Comparison of ENCODE assay signal across 10 mouse cellular contexts in the genomic region with DNA sequence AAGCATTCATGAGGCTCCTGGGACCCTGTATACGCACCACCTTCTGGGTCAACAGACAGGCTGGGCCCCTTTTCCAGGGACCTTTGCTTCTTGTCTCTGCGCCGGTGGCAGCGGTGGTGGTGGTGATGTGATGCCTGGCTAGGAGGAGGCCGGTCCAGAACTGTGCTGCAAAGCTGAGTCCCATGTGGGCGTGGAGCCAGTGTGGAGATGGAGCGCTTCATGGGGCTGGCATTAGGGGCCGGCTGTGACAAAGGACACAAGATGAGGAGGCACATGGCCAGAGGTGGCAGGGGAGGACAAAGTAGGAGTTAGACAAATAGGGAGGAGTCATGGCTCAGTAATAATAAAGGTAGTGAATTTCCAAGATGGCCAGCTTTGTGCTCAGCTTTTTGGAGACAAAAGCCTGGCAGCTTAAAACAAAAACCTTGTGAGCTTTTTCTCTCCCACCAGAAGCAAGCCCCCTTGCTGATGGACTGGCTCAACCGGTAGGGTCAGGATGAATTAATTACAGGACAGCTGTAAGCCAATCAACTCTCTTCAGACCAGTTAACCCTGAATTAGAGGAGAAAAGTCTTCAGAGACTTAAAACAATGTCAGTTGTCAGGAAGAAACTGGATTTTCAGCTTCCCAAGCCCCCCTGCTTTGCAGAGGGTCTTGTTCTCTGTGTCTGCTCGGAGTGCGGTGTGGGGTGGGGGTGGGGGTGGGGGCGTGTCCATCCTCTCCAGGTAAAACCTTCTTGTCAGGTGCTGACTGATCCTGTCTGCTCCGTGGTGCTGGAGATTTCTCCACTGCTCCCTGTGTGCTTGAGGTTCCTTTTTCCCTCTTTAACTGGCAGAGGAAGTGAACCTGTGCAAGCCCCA.
DNase-seq lines count a peak whose midpoint lies in the region; ATAC-seq lines count a peak whose summit lies in the region.
"Had no signal": no experiment of that assay in that cellular context is flagged by ENCODE, and none has a peak within 500 bp of the region (broad histone marks: within the 10 kb centered on the region; RNA-seq: fewer than 3 reads in every experiment).

No protein-coding gene starts in this region.

- intact Hi-C loops in left cerebral cortex, postnatal 10 days (cut with DNase I) = no loop called here

- 0 out of 2 replicates have a peak, but pooled peaks have one; percentile 37 for ATAC-seq in neural tube, embryonic 13.5 days (ENCODE audit: low read depth)
- no peak for ATAC-seq in neural tube, embryonic 15.5 days (ENCODE audit: low FRiP score)

- no peak overlapping the region for H3K9ac ChIP-seq in neural tube, embryonic 13.5 days
- no peak overlapping the region for H3K9ac ChIP-seq in neural tube, embryonic 15.5 days (replicated peaks)

- no peaks in the 10 kb centered on the region for H3K4me1 ChIP-seq in neural tube, embryonic 13.5 days (replicated peaks)
- H3K4me1 ChIP-seq in neural tube, embryonic 15.5 days = no peaks in the 10 kb centered on the region
- 0 out of 2 replicates have a peak, but pooled peaks cover 9% of the 10 kb centered on the region for H3K4me1 ChIP-seq in limb, embryonic 10.5 days

- H3K27ac ChIP-seq in neural tube, embryonic 13.5 days (replicated peaks) = no peak overlapping the region
- no peak overlapping the region for H3K27ac ChIP-seq in neural tube, embryonic 15.5 days (replicated peaks)
- H3K27ac ChIP-seq in limb, embryonic 10.5 days = 0 out of 2 replicates have a peak overlapping the region, but pooled peaks have one; percentile 33

- WGBS in neural tube, embryonic 13.5 days = 39% methylated on average over 13 of the region's 13 CpGs
- 33% methylated on average over 13 of the region's 13 CpGs for WGBS in neural tube, embryonic 15.5 days
- WGBS in limb, embryonic 10.5 days = 28% methylated on average over 13 of the region's 13 CpGs

- no peaks in the 10 kb centered on the region for H3K27me3 ChIP-seq in neural tube, embryonic 13.5 days
- no peaks in the 10 kb centered on the region for H3K27me3 ChIP-seq in neural tube, embryonic 15.5 days (replicated peaks)
- H3K27me3 ChIP-seq in limb, embryonic 10.5 days (ENCODE audit: low read depth, poor library complexity, severe bottlenecking) = peaks cover 26% of the 10 kb centered on the region

- H3K4me2 ChIP-seq in neural tube, embryonic 13.5 days = no peak overlapping the region
- no peak overlapping the region for H3K4me2 ChIP-seq in neural tube, embryonic 15.5 days

- H3K36me3 ChIP-seq in neural tube, embryonic 13.5 days = peaks cover 77% of the 10 kb centered on the region
- H3K36me3 ChIP-seq in neural tube, embryonic 15.5 days = peaks cover 50% of the 10 kb centered on the region
- H3K36me3 ChIP-seq in limb, embryonic 10.5 days = no peaks in the 10 kb centered on the region

- H3K4me3 ChIP-seq in neural tube, embryonic 13.5 days = no peak overlapping the region
- no peak overlapping the region for H3K4me3 ChIP-seq in neural tube, embryonic 15.5 days (replicated peaks)
- no peak overlapping the region for H3K4me3 ChIP-seq in limb, embryonic 10.5 days
- H3K4me3 ChIP-seq: myocyte had no signal

- DNase-seq in embryo, embryonic 10.5 days (ENCODE audit: low spot score) = peak; percentile 14
- DNase-seq in embryo, embryonic 10 days (ENCODE audit: low spot score) = no peak
- no peak for DNase-seq in limb, embryonic 10.5 days (ENCODE audit: low spot score)
- peak; percentile 17 for DNase-seq in retina, postnatal 1 day
- no peak for DNase-seq in spleen, adult 12 weeks (ENCODE audit: low spot score)
- no peak for DNase-seq in left cerebral cortex, postnatal 10 days (ENCODE audit: extremely low spot score in 1 of 2, low spot score in 2 of 2)
- DNase-seq: cerebellum, adult 11-12 months had no signal

- H3K9me3 ChIP-seq in neural tube, embryonic 13.5 days = no peaks in the 10 kb centered on the region
- no peaks in the 10 kb centered on the region for H3K9me3 ChIP-seq in neural tube, embryonic 15.5 days (replicated peaks)
- H3K9me3 ChIP-seq in limb, embryonic 10.5 days (replicated peaks) = no peaks in the 10 kb centered on the region

Comparison
In these comparisons a context has a peak if more than half of its experiments do, and no peak if none do; other contexts are left out.
1. DNase-seq: peak in embryo, embryonic 10.5 days (single experiment) and retina, postnatal 1 day (single experiment); none in embryo, embryonic 10 days (single experiment), limb, embryonic 10.5 days (single experiment), spleen, adult 12 weeks (single experiment) and left cerebral cortex, postnatal 10 days (0 of 2).